Comparison of ENCODE assay signal across 30 mouse cellular contexts in genomic region chr1:71296585-71296984, GRCm38 (mm10).
A peak's percentile ranks its signal among the peaks of the same experiment; 100 is the strongest.
DNase-seq lines count a peak whose midpoint lies in the region; ATAC-seq and TF ChIP-seq lines count a peak whose summit lies in the region.
"Had no signal": no experiment of that assay in that cellular context is flagged by ENCODE, and none has a peak within 500 bp of the region (broad histone marks: within the 10 kb centered on the region; RNA-seq: fewer than 3 reads in every experiment).

No protein-coding gene starts in this region.

- no peak overlapping the region for H3K27ac ChIP-seq in forebrain, embryonic 14.5 days (ENCODE audit: low read depth, low read length)
- H3K27ac ChIP-seq in forebrain, embryonic 12.5 days: no peak overlapping the region
- no peak overlapping the region for H3K27ac ChIP-seq in midbrain, embryonic 14.5 days (replicated peaks; ENCODE audit: low read depth, low read length)
- H3K27ac ChIP-seq in midbrain, embryonic 10.5 days (replicated peaks): no peak overlapping the region
- 0 out of 2 replicates have a peak overlapping the region, but pooled peaks have one; percentile 1 for H3K27ac ChIP-seq in midbrain, embryonic 16.5 days (ENCODE audit: low read length)
- H3K27ac ChIP-seq in layer of hippocampus, adult 2 months: no peak overlapping the region
- H3K27ac ChIP-seq: heart, embryonic 10.5 days; heart, embryonic 15.5 days; hindbrain, embryonic 14.5 days; kidney, embryonic 15.5 days; left cerebral cortex, adult 2 months; limb, embryonic 13.5 days; liver, embryonic 12.5 days; neural tube, embryonic 13.5 days; stomach, postnatal 0 days had no signal

- H3K4me2 ChIP-seq in forebrain, embryonic 14.5 days (ENCODE audit: low read length): no peak overlapping the region
- H3K4me2 ChIP-seq in forebrain, embryonic 12.5 days: no peak overlapping the region
- no peak overlapping the region for H3K4me2 ChIP-seq in midbrain, embryonic 14.5 days (ENCODE audit: low read length)
- no peak overlapping the region for H3K4me2 ChIP-seq in midbrain, embryonic 16.5 days (ENCODE audit: low read length)
- H3K4me2 ChIP-seq: heart, embryonic 15.5 days; hindbrain, embryonic 14.5 days; kidney, embryonic 15.5 days; limb, embryonic 13.5 days; liver, embryonic 12.5 days; neural tube, embryonic 13.5 days had no signal

- DNase-seq in forebrain, embryonic 14.5 days (ENCODE audit: low spot score): peak; percentile 52
- peak; percentile 67 for DNase-seq in midbrain, embryonic 14.5 days
- DNase-seq in midbrain, embryonic 10.5 days (ENCODE audit: low spot score): no peak
- no peak for DNase-seq in layer of hippocampus, adult 2 months (ENCODE audit: low spot score in 2 of 2)
- DNase-seq in gastrocnemius, adult 8-10 months (ENCODE audit: low spot score in 2 of 2): no peak
- DNase-seq: adrenal gland, postnatal 10 days; cerebellum, adult 11 months; cerebellum, adult 9-11 months; gastrocnemius, postnatal 25 days; heart, adult 11 months; kidney, adult 18-20 months; kidney, postnatal 25 days; liver, postnatal 0 days; lung, postnatal 36 days; right cerebral cortex, adult 18-20 months; thymus, adult 18-20 months; thymus, postnatal 25 days had no signal

- ATAC-seq in forebrain, embryonic 14.5 days: no peak
- ATAC-seq in forebrain, embryonic 12.5 days (ENCODE audit: low FRiP score): no peak
- ATAC-seq in midbrain, embryonic 14.5 days (ENCODE audit: low FRiP score, low TSS enrichment): no peak
- peak; percentile 87; the same call in 1 of the 2 replicates for ATAC-seq in midbrain, embryonic 16.5 days
- ATAC-seq: liver, embryonic 12.5 days; liver, postnatal 0 days; Patski had no signal

- no peak overlapping the region for H3K4me3 ChIP-seq in forebrain, embryonic 14.5 days (ENCODE audit: low read depth, low read length)
- H3K4me3 ChIP-seq in forebrain, embryonic 12.5 days (replicated peaks): no peak overlapping the region
- no peak overlapping the region for H3K4me3 ChIP-seq in midbrain, embryonic 14.5 days (replicated peaks; ENCODE audit: low read depth, low read length)
- H3K4me3 ChIP-seq in midbrain, embryonic 10.5 days: no peak overlapping the region
- H3K4me3 ChIP-seq in midbrain, embryonic 16.5 days (ENCODE audit: low read depth, low read length): no peak overlapping the region
- H3K4me3 ChIP-seq in layer of hippocampus, adult 2 months: no peak overlapping the region
- H3K4me3 ChIP-seq: erythroblast, embryonic 14.5 days; heart, embryonic 10.5 days; heart, embryonic 15.5 days; kidney, embryonic 15.5 days; left cerebral cortex, adult 2 months; limb, embryonic 13.5 days; liver, embryonic 12.5 days; neural tube, embryonic 13.5 days had no signal

- TF ChIP-seq CTCF in layer of hippocampus, adult 2 months (conservative IDR thresholded peaks at IDR 0.05): no peak

- 34% methylated on average over 2 of the region's 2 CpGs for WGBS in forebrain, embryonic 14.5 days
- 67% methylated on average over 2 of the region's 2 CpGs for WGBS in forebrain, embryonic 12.5 days
- 53% methylated on average over 2 of the region's 2 CpGs for WGBS in midbrain, embryonic 14.5 days
- WGBS in midbrain, embryonic 10.5 days: 78% methylated on average over 2 of the region's 2 CpGs
- WGBS in midbrain, embryonic 16.5 days: 43% methylated on average over 2 of the region's 2 CpGs

- peaks cover 4% of the 10 kb centered on the region; the same call in 1 of the 2 replicates for H3K4me1 ChIP-seq in forebrain, embryonic 14.5 days (ENCODE audit: control insufficient read depth, insufficient read depth, low read length)
- 0 out of 2 replicates have a peak, but pooled peaks cover 4% of the 10 kb centered on the region for H3K4me1 ChIP-seq in forebrain, embryonic 12.5 days
- H3K4me1 ChIP-seq in midbrain, embryonic 14.5 days (ENCODE audit: control insufficient read depth, insufficient read depth, low read length): no peaks in the 10 kb centered on the region
- H3K4me1 ChIP-seq in midbrain, embryonic 10.5 days: no peaks in the 10 kb centered on the region
- peaks cover 4% of the 10 kb centered on the region; the same call in 1 of the 2 replicates for H3K4me1 ChIP-seq in midbrain, embryonic 16.5 days (ENCODE audit: control insufficient read depth, insufficient read depth, low read length)
- H3K4me1 ChIP-seq: heart, embryonic 10.5 days; heart, embryonic 15.5 days; kidney, embryonic 15.5 days; limb, embryonic 13.5 days; liver, embryonic 12.5 days had no signal

- no peaks in the 10 kb centered on the region for H3K9me3 ChIP-seq in forebrain, embryonic 14.5 days (replicated peaks; ENCODE audit: control insufficient read depth, low read length)
- H3K9me3 ChIP-seq in forebrain, embryonic 12.5 days: no peaks in the 10 kb centered on the region
- no peaks in the 10 kb centered on the region for H3K9me3 ChIP-seq in midbrain, embryonic 14.5 days (ENCODE audit: control insufficient read depth, low read length)
- no peaks in the 10 kb centered on the region for H3K9me3 ChIP-seq in midbrain, embryonic 10.5 days (replicated peaks)
- no peaks in the 10 kb centered on the region for H3K9me3 ChIP-seq in midbrain, embryonic 16.5 days (replicated peaks; ENCODE audit: control insufficient read depth, low read length, poor library complexity, severe bottlenecking)
- H3K9me3 ChIP-seq: heart, embryonic 10.5 days; heart, embryonic 15.5 days; kidney, embryonic 15.5 days; limb, embryonic 13.5 days; liver, embryonic 12.5 days; neural tube, embryonic 13.5 days had no signal

- H3K9ac ChIP-seq in forebrain, embryonic 14.5 days (ENCODE audit: low read length): no peak overlapping the region
- H3K9ac ChIP-seq in forebrain, embryonic 12.5 days: no peak overlapping the region
- no peak overlapping the region for H3K9ac ChIP-seq in midbrain, embryonic 14.5 days (replicated peaks; ENCODE audit: low read length)
- H3K9ac ChIP-seq in midbrain, embryonic 16.5 days (ENCODE audit: low read depth, low read length): no peak overlapping the region
- H3K9ac ChIP-seq: heart, embryonic 15.5 days; hindbrain, embryonic 14.5 days; kidney, embryonic 15.5 days; limb, embryonic 13.5 days; liver, embryonic 12.5 days; liver, postnatal 0 days; neural tube, embryonic 13.5 days had no signal

- no peaks in the 10 kb centered on the region for H3K27me3 ChIP-seq in forebrain, embryonic 14.5 days (replicated peaks; ENCODE audit: control insufficient read depth, insufficient read depth, low read length)
- no peaks in the 10 kb centered on the region for H3K27me3 ChIP-seq in forebrain, embryonic 12.5 days
- no peaks in the 10 kb centered on the region for H3K27me3 ChIP-seq in midbrain, embryonic 14.5 days (ENCODE audit: control insufficient read depth, insufficient read depth, low read length)
- no peaks in the 10 kb centered on the region for H3K27me3 ChIP-seq in midbrain, embryonic 10.5 days (ENCODE audit: low read depth, poor library complexity, severe bottlenecking)
- H3K27me3 ChIP-seq in midbrain, embryonic 16.5 days (ENCODE audit: control insufficient read depth, insufficient read depth, low read depth, low read length): no peaks in the 10 kb centered on the region
- H3K27me3 ChIP-seq: heart, embryonic 15.5 days; kidney, embryonic 15.5 days; limb, embryonic 13.5 days; liver, embryonic 12.5 days; neural tube, embryonic 13.5 days had no signal

- no peaks in the 10 kb centered on the region for H3K36me3 ChIP-seq in forebrain, embryonic 14.5 days (ENCODE audit: control insufficient read depth, insufficient read depth, low read length)
- H3K36me3 ChIP-seq in forebrain, embryonic 12.5 days (replicated peaks): no peaks in the 10 kb centered on the region
- H3K36me3 ChIP-seq in midbrain, embryonic 14.5 days (ENCODE audit: control insufficient read depth, insufficient read depth, low read length): no peaks in the 10 kb centered on the region
- no peaks in the 10 kb centered on the region for H3K36me3 ChIP-seq in midbrain, embryonic 10.5 days
- no peaks in the 10 kb centered on the region for H3K36me3 ChIP-seq in midbrain, embryonic 16.5 days (ENCODE audit: control insufficient read depth, insufficient read depth, low read length)
- H3K36me3 ChIP-seq: heart, embryonic 10.5 days; heart, embryonic 15.5 days; kidney, embryonic 15.5 days; limb, embryonic 13.5 days; liver, embryonic 12.5 days; neural tube, embryonic 13.5 days had no signal

Comparison
In these comparisons a context has a peak if more than half of its experiments do, and no peak if none do; other contexts are left out.
1. DNase-seq: peak in forebrain, embryonic 14.5 days (single experiment) and midbrain, embryonic 14.5 days (single experiment); none in midbrain, embryonic 10.5 days (single experiment), layer of hippocampus, adult 2 months (0 of 2) and gastrocnemius, adult 8-10 months (0 of 2).